Comparison of ENCODE assay signal across 9 mouse cellular contexts in the genomic region with DNA sequence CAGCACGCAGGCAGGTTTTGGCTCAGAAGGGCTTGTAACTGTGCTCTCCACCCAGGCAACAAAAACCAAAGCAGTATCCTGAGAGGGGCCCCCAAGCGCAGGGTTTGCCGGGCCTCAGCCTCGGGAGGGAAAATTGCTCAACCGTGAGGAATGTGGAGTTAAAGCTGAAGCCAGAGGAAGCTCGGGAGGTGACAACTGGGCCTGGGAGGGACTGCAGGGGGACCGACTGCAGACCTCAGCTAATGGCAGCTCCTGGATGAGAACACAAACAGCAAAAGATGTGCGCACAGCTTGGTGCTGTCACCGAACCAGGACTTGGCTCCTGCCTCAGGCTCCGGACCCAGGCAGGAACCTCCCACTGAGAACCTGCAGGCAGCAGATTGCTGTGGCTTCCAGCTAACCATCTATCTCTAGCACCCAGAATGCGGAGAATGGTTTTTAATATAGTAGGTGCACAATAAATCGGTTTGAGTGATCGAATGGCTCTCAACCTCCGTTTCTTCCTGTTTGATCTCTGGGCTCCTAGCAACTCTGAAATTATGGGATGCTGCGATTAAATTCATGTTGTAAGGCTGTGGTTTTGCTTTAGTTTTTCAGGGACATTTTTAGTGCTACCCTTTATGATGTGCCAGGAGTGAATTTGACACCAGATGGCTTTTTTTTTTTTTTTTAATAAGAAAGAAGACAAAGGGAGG. TPM values are rescaled to one million over a fixed set of nuclear protein-coding genes. Genes with fewer than 3 reads are reported as not detected.
DNase-seq lines count a peak whose midpoint lies in the region; ATAC-seq and TF ChIP-seq lines count a peak whose summit lies in the region.
"Had no signal": no experiment of that assay in that cellular context is flagged by ENCODE, and none has a peak within 500 bp of the region (broad histone marks: within the 10 kb centered on the region; RNA-seq: fewer than 3 reads in every experiment).

No protein-coding gene starts in this region.

- no peak overlapping the region for H3K4me3 ChIP-seq in C2C12 (ENCODE audit: insufficient read depth, poor library complexity, severe bottlenecking)
- no peak overlapping the region for H3K4me3 ChIP-seq in embryonic facial prominence, embryonic 11.5 days (ENCODE audit: low read depth, low read length)
- no peak overlapping the region for H3K4me3 ChIP-seq in heart, embryonic 14.5 days (ENCODE audit: control insufficient read depth in 1 of 2, insufficient read depth in 1 of 2, low read depth in 1 of 2, low read length in 2 of 2)
- H3K4me3 ChIP-seq in kidney, postnatal 0 days (replicated peaks; ENCODE audit: low read depth, low read length), result no peak overlapping the region
- H3K4me3 ChIP-seq in lung, embryonic 14.5 days (ENCODE audit: low read depth, low read length), result peak overlapping the region; percentile 12; the same call in 1 of the 2 replicates

- H3ac ChIP-seq in C2C12 (ENCODE audit: control insufficient read depth, insufficient read length, low read depth), result no peak overlapping the region

- no peaks in the 10 kb centered on the region for H3K79me2 ChIP-seq in C2C12 (ENCODE audit: control insufficient read depth, insufficient read depth)

- H3K9ac ChIP-seq in embryonic facial prominence, embryonic 11.5 days (replicated peaks; ENCODE audit: low read length), result peak overlapping the region; percentile 25; the same call in 1 of the 2 replicates
- H3K9ac ChIP-seq in heart, embryonic 14.5 days (ENCODE audit: low read length), result peak overlapping the region; percentile 22
- no peak overlapping the region for H3K9ac ChIP-seq in kidney, postnatal 0 days (ENCODE audit: low read depth, low read length)
- H3K9ac ChIP-seq in lung, embryonic 14.5 days, result no peak overlapping the region; the same call in 1 of the 2 replicates
- H3K9ac ChIP-seq: liver, embryonic 14.5 days had no signal

- peaks cover 6% of the 10 kb centered on the region for H3K4me1 ChIP-seq in embryonic facial prominence, embryonic 11.5 days (ENCODE audit: control insufficient read depth, insufficient read depth, low read length)
- peaks cover 23 to 24% of the 10 kb centered on the region in 2 experiments for H3K4me1 ChIP-seq in heart, embryonic 14.5 days (ENCODE audit: control insufficient read depth in 2 of 2, insufficient read depth in 2 of 2, low read length in 2 of 2)
- peaks cover 21% of the 10 kb centered on the region for H3K4me1 ChIP-seq in kidney, postnatal 0 days (replicated peaks; ENCODE audit: insufficient read depth, low read length)
- peaks cover 19% of the 10 kb centered on the region for H3K4me1 ChIP-seq in lung, embryonic 14.5 days (ENCODE audit: insufficient read depth)

- H3K27ac ChIP-seq in embryonic facial prominence, embryonic 11.5 days (replicated peaks; ENCODE audit: low read depth, low read length), result no peak overlapping the region; the same call in 1 of the 2 replicates
- peak overlapping the region; percentile 78 to 84 for H3K27ac ChIP-seq in heart, embryonic 14.5 days (replicated peaks in 1 of 2; ENCODE audit: control insufficient read depth in 1 of 2, insufficient read depth in 1 of 2, low read depth in 2 of 2, low read length in 2 of 2)
- H3K27ac ChIP-seq in kidney, postnatal 0 days, result peak overlapping the region; percentile 91
- H3K27ac ChIP-seq in lung, embryonic 14.5 days (ENCODE audit: low read depth), result peak overlapping the region; percentile 93
- H3K27ac ChIP-seq: liver, embryonic 14.5 days had no signal

- WGBS in embryonic facial prominence, embryonic 11.5 days, result 26% methylated on average over 15 of the region's 15 CpGs
- WGBS in heart, embryonic 14.5 days, result 29% methylated on average over 15 of the region's 15 CpGs
- 18% methylated on average over 15 of the region's 15 CpGs for WGBS in kidney, postnatal 0 days
- 16% methylated on average over 15 of the region's 15 CpGs for WGBS in lung, embryonic 14.5 days

- no peaks in the 10 kb centered on the region for H3K27me3 ChIP-seq in C2C12 (ENCODE audit: control insufficient read depth, insufficient read depth, insufficient read length)
- no peaks in the 10 kb centered on the region for H3K27me3 ChIP-seq in embryonic facial prominence, embryonic 11.5 days (ENCODE audit: control insufficient read depth, insufficient read depth, low read length)
- H3K27me3 ChIP-seq in heart, embryonic 14.5 days (ENCODE audit: control insufficient read depth, insufficient read depth, low read length), result no peaks in the 10 kb centered on the region
- H3K27me3 ChIP-seq in kidney, postnatal 0 days (ENCODE audit: insufficient read depth, low read length), result no peaks in the 10 kb centered on the region
- H3K27me3 ChIP-seq in lung, embryonic 14.5 days (ENCODE audit: insufficient read depth, low read length), result no peaks in the 10 kb centered on the region

- no peak overlapping the region; the same call in 1 of the 2 replicates for H3K4me2 ChIP-seq in embryonic facial prominence, embryonic 11.5 days (ENCODE audit: low read depth, low read length)
- H3K4me2 ChIP-seq in heart, embryonic 14.5 days (ENCODE audit: low read length), result peak overlapping the region; percentile 43; the same call in 1 of the 2 replicates
- 0 out of 2 replicates have a peak overlapping the region, but pooled peaks have one; percentile 11 for H3K4me2 ChIP-seq in kidney, postnatal 0 days (ENCODE audit: low read length)
- H3K4me2 ChIP-seq in lung, embryonic 14.5 days, result peak overlapping the region; percentile 43

- TF ChIP-seq CTCF in C2C12 (IDR thresholded peaks at IDR 0.05; ENCODE audit: control insufficient read depth, insufficient read depth, insufficient read length), result no peak
- 0 out of 2 replicates have a peak, but pooled peaks have one; percentile 7 for TF ChIP-seq CTCF in kidney, postnatal 0 days (IDR thresholded peaks at IDR 0.05; ENCODE audit: low read depth)
- TF ChIP-seq CTCF in lung, embryonic 14.5 days (IDR thresholded peaks at IDR 0.05; ENCODE audit: low read depth), result no peak

- no peaks in the 10 kb centered on the region for H3K36me3 ChIP-seq in C2C12 (ENCODE audit: control insufficient read depth, insufficient read depth)
- H3K36me3 ChIP-seq in embryonic facial prominence, embryonic 11.5 days (replicated peaks; ENCODE audit: control insufficient read depth, insufficient read depth, low read depth, low read length), result no peaks in the 10 kb centered on the region
- no peaks in the 10 kb centered on the region for H3K36me3 ChIP-seq in heart, embryonic 14.5 days (ENCODE audit: control insufficient read depth, insufficient read depth, low read length)
- H3K36me3 ChIP-seq in kidney, postnatal 0 days (ENCODE audit: insufficient read depth, low read length), result no peaks in the 10 kb centered on the region
- H3K36me3 ChIP-seq in lung, embryonic 14.5 days (ENCODE audit: insufficient read depth), result no peaks in the 10 kb centered on the region

- no peak for ATAC-seq in embryonic facial prominence, embryonic 11.5 days (replicated peaks; ENCODE audit: insufficient number of reproducible peaks, low FRiP score, low TSS enrichment, low read depth)
- ATAC-seq in heart, embryonic 14.5 days (ENCODE audit: insufficient number of reproducible peaks, insufficient read depth, low FRiP score, low read depth), result peak; percentile 37; the same call in 1 of the 2 replicates
- peak; percentile 81 for ATAC-seq in kidney, postnatal 0 days (replicated peaks; ENCODE audit: low FRiP score, low read depth)
- ATAC-seq in lung, embryonic 14.5 days (ENCODE audit: insufficient read depth), result peak; percentile 87

- peak; percentile 79 for DNase-seq in adrenal gland, adult 2 months
- peak; percentile 62 for DNase-seq in embryonic facial prominence, embryonic 11.5 days (ENCODE audit: low spot score)
- DNase-seq in kidney, postnatal 0 days (ENCODE audit: low spot score), result peak; percentile 95
- DNase-seq in lung, embryonic 14.5 days, result peak; percentile 93
- peak; percentile 72 for DNase-seq in urinary bladder, postnatal 14 days (ENCODE audit: low spot score)
- DNase-seq in right cerebral cortex, adult 18-20 months, result no peak

- H3K9me3 ChIP-seq in embryonic facial prominence, embryonic 11.5 days (replicated peaks; ENCODE audit: control insufficient read depth, low read length), result no peaks in the 10 kb centered on the region
- no peaks in the 10 kb centered on the region for H3K9me3 ChIP-seq in heart, embryonic 14.5 days (ENCODE audit: control insufficient read depth, low read length)
- no peaks in the 10 kb centered on the region for H3K9me3 ChIP-seq in kidney, postnatal 0 days (replicated peaks; ENCODE audit: low read length)
- no peaks in the 10 kb centered on the region for H3K9me3 ChIP-seq in lung, embryonic 14.5 days (ENCODE audit: low read depth, low read length)

- H3K79me3 ChIP-seq in C2C12 (ENCODE audit: low read depth), result no peaks in the 10 kb centered on the region

TF ChIP-seq in C2C12, 6 proteins besides CTCF, POLR2A, EP300 and RAD21:
- no peak for TF ChIP-seq USF1 (IDR thresholded peaks at IDR 0.05; ENCODE audit: low read depth)
- TF ChIP-seq MYOD1 (IDR thresholded peaks at IDR 0.05; ENCODE audit: control insufficient read depth, insufficient read length, low read depth), result no peak
- no peak for TF ChIP-seq FOSL1 (IDR thresholded peaks at IDR 0.05; ENCODE audit: insufficient read depth, low read length, poor library complexity, severe bottlenecking)
- peak; percentile 81 for TF ChIP-seq CEBPB (IDR thresholded peaks at IDR 0.05; ENCODE audit: low read depth)
- TF ChIP-seq MYOG (IDR thresholded peaks at IDR 0.05; ENCODE audit: control insufficient read depth, extremely low read depth, insufficient read length), result no peak

RNA-seq across cellular contexts. Expression of a gene that starts 16.1 kb away (rescaled TPM):
- 57.5 TPM for polyA plus RNA-seq in C2C12 (2012; fragmentation: generic; extraction: Trizol)
- total RNA-seq in adrenal gland, adult 2 months (2021), result 100 to 1,000 TPM in 1 of 2 experiments, 10 to 100 TPM in 1; 75.0 to 119 TPM
- polyA plus RNA-seq in adrenal gland, adult 2 months (2012; rRNA removed), result 98.8 and 100 TPM in 2 replicates
- 64.8 and 67.9 TPM in 2 replicates for polyA plus RNA-seq in embryonic facial prominence, embryonic 11.5 days (2014; fragmentation: Nextera tagmentation; extraction: Ambion mirVana)
- polyA plus RNA-seq in heart, embryonic 14.5 days (2014; fragmentation: Nextera tagmentation; extraction: Ambion mirVana), result 60.4 and 64.4 TPM in 2 replicates
- polyA plus RNA-seq in kidney, postnatal 0 days (2015; fragmentation: Nextera tagmentation; extraction: Ambion mirVana), result 62.4 and 68.5 TPM in 2 replicates
- 112 and 113 TPM in 2 replicates for polyA plus RNA-seq in lung, embryonic 14.5 days (2014; fragmentation: Nextera tagmentation; extraction: Ambion mirVana)

RNA-seq across cellular contexts. Expression of a gene that starts 38.1 kb away (rescaled TPM):
- polyA plus RNA-seq in C2C12 (2012; fragmentation: generic; extraction: Trizol), result 0.13 TPM
- 1 to 10 TPM; 4.0 to 5.3 TPM for total RNA-seq in adrenal gland, adult 2 months (2021)
- polyA plus RNA-seq in adrenal gland, adult 2 months (2012; rRNA removed), result 0.19 and 0.21 TPM in 2 replicates
- 0.39 and 0.42 TPM in 2 replicates for polyA plus RNA-seq in embryonic facial prominence, embryonic 11.5 days (2014; fragmentation: Nextera tagmentation; extraction: Ambion mirVana)
- 0.19 and 0.39 TPM in 2 replicates for polyA plus RNA-seq in heart, embryonic 14.5 days (2014; fragmentation: Nextera tagmentation; extraction: Ambion mirVana)
- polyA plus RNA-seq in kidney, postnatal 0 days (2015; fragmentation: Nextera tagmentation; extraction: Ambion mirVana), result 0.07 and 0.10 TPM in 2 replicates
- 0.13 and 0.30 TPM in 2 replicates for polyA plus RNA-seq in lung, embryonic 14.5 days (2014; fragmentation: Nextera tagmentation; extraction: Ambion mirVana)

Comparison
In these comparisons a context has a peak if more than half of its experiments do, and no peak if none do; other contexts are left out.
1. H3K9ac ChIP-seq: peak in embryonic facial prominence, embryonic 11.5 days (single experiment) and heart, embryonic 14.5 days (single experiment); none in kidney, postnatal 0 days (single experiment) and lung, embryonic 14.5 days (single experiment).